In the genomic region with DNA sequence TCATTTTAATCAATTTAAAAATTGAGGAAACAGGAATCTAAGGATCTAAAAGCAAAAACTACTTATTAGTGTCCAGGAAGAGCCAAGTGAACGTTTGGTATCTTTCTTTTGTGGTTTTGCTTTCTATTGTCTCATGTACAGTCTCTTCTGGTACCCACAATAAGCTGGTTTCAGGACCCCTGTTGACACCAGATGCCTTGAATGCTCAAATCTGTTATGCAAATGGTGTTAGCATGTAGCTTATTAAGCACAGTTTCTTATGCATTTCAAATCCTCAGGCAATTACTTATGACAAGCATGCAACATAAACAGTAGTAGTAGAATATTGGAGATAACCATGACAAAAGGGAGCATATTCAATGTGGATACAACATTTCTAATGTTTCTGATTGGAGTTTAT, we compare ENCODE assay signal across 17 mouse cellular contexts.
"Had no signal": no experiment of that assay in that cellular context is flagged by ENCODE, and none has a peak within 500 bp of the region (broad histone marks: within the 10 kb centered on the region; RNA-seq: fewer than 3 reads in every experiment).

No protein-coding gene starts in this region.

- H3K4me3 ChIP-seq: liver, embryonic 12.5 days; myocyte; neural tube, embryonic 13.5 days; neural tube, embryonic 15.5 days had no signal

- H3K27me3 ChIP-seq: liver, embryonic 12.5 days; neural tube, embryonic 13.5 days; neural tube, embryonic 15.5 days had no signal

- H3K4me1 ChIP-seq: liver, embryonic 12.5 days had no signal

- H3K9ac ChIP-seq: liver, embryonic 12.5 days; liver, embryonic 14.5 days; lung, embryonic 14.5 days; neural tube, embryonic 13.5 days; neural tube, embryonic 15.5 days had no signal

- H3K27ac ChIP-seq: liver, embryonic 12.5 days; liver, embryonic 14.5 days; neural tube, embryonic 13.5 days; neural tube, embryonic 15.5 days had no signal

- ATAC-seq: liver, embryonic 12.5 days had no signal

- H3K4me2 ChIP-seq: liver, embryonic 12.5 days; lung, embryonic 14.5 days; neural tube, embryonic 13.5 days; neural tube, embryonic 15.5 days had no signal

- H3K9me3 ChIP-seq: liver, embryonic 12.5 days; neural tube, embryonic 13.5 days; neural tube, embryonic 15.5 days had no signal

- DNase-seq: lung, adult 18-20 months; lung, embryonic 14.5 days; lung, postnatal 10 days; lung, postnatal 4 days; retina, postnatal 1 day; right cerebral cortex, adult 18-20 months; right cerebral cortex, postnatal 25 days; right cerebral cortex, postnatal 4 days; spleen, adult 18-20 months; thymus, adult 18-20 months; thymus, postnatal 14 days; thymus, postnatal 36 days had no signal

- H3K36me3 ChIP-seq: liver, embryonic 12.5 days; neural tube, embryonic 13.5 days; neural tube, embryonic 15.5 days had no signal
